Mouse (Mus musculus): Measurements from ENCODE around the gene Gm29427. TPM values are rescaled to one million over a fixed set of nuclear protein-coding genes. Genes with fewer than 3 reads are reported as not detected.

Gene Gm29427
- polyA plus RNA-seq (2012; rRNA removed), result not detected in 2 replicates

DNA sequence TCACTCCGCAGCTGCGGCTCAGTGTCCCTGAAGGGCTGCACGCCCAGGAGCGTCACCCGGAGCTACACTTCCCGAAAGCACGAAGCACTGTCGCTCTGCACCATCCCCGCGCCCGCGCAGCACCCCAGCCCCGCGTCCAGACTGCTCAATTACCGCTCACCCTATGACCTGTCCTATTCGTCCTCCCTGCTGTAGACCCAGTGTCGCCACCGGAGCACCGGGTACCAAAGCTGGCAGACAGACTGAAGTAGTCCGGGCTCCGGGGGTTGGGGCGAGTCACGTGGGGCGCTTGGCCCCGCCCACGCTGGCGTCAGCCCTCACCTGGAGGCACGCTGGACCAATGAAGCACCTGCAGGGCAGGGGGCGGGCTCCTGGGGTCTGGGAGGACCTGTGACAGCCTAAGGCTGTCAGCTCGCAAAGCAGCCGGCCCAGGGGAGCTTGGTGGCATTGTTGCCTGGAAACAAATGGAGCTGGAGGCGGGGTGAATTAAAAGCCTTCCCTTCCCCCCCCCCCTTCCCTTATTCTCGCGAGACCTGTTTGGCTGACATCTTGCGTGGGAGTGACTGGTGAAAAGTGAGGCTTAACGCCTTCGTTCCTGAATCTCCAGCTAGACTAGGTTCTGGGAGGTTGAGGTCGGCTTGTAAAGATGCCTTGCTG, at the start of gene Gm29427:
Gene Gm29427 (minus strand): TSS at position 239 of the 657 bp plus-strand sequence.

DNA sequence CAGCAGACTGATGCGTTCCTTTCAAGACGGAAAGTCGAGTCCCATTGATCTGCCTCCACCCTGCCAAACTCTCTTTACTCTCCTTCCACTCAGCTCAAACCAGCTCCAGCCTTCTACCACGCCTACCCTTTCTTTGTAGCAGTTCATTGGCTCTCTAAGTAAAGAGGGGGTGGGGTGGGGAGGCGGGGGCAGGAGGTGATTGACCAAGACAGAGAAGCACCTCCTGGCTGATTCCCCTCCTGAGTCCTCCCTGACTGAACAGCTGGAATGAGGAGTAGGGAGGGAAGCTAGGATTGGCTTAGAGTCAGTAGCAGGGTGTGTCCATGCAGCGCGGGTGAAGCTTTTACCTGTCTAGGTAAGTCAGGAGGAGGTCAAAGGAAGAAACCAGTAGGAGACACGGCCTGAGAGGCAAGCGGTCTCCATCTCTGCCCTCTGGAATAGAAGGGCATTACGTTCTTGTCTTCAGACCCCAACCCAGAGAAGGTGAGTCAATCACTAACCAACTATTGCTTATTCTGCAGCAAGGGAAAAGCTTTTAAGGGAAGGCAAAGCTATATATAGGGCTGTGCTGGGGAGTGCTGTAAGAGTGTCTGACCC, 16.2 kb upstream of the Gm29427 start, which contains the start of gene AA986860:
Gene AA986860 (plus strand): TSS at position 236 of the 597 bp plus-strand sequence.

DNA sequence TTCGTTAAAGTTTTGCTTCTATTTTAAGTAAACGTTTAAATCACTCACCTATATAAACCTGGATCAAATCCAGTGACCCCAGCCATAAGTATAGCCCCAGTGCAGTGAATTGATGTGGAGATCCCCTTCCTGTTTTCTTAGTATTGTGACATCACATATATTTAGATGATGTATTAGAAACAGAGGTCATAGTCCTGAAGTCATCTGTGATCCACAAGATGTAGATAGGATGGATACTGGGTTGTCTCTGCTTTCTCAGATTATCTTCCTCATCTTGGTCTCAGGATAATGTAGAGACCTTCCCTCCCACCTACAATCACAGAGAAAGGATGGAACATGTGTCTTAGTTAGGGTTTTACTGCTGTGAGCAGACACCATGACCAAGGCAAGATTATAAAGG, 13.6 kb upstream of the Gm29427 start, which contains the start of gene Pfkfb2:
Gene Pfkfb2 (minus strand): TSS at position 101 of the 400 bp plus-strand sequence.

GRCm38 (mm10) chr1:130717291-130717871, 1.8 kb upstream of the Gm29427 start, which contains the start of gene Yod1:
Gene Yod1 (plus strand): TSS chr1:130717327.

DNA sequence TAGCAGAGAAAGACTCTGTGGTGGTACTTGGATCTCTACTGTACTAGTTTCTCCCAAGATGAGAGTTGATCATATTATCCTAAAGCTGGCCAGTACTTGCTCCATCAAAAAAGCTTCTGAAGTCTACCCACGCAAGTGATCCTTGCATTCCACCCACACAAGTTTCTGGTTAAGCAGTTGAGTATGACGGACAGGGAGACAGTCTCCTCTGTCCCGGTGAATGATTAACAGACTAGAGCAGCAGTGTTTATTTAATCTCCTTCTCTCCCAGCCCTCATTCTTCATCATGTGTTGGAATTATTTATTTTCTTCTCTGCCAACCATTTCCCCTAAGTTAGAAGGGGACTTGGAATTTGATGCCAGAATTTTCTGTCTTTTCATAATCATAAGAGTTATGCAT, 54.1 kb downstream of the Gm29427 start, which contains the start of gene C4bp:
Gene C4bp (minus strand): TSS at position 179 of the 400 bp plus-strand sequence.

GRCm38 (mm10) chr1:130629521-130629920, 86.1 kb downstream of the Gm29427 start, which contains the start of gene Zp3r:
Gene Zp3r (minus strand): TSS chr1:130629621.

Other genes with a start within 250 kb of the Gm29427 start
- not detected in 2 replicates for gene Zp3r, start 86.2 kb downstream of the Gm29427 start, polyA plus RNA-seq (2012; rRNA removed)
- gene C4bp, start 54.2 kb downstream of the Gm29427 start, polyA plus RNA-seq (2012; rRNA removed), result 0.15 and 0.41 TPM in 2 replicates
- 1.7 and 1.9 TPM in 2 replicates for gene Yod1, start 1.5 kb upstream of the Gm29427 start, polyA plus RNA-seq (2012; rRNA removed)
- 8.6 and 10.9 TPM in 2 replicates for gene Pfkfb2, start 13.5 kb upstream of the Gm29427 start, polyA plus RNA-seq (2012; rRNA removed)
- 0.83 and 0.97 TPM in 2 replicates for gene AA986860, start 16.2 kb upstream of the Gm29427 start, polyA plus RNA-seq (2012; rRNA removed)
- 0.08 and 0.15 TPM in 2 replicates for gene Fcamr, start 85.1 kb upstream of the Gm29427 start, polyA plus RNA-seq (2012; rRNA removed)
- 2.7 and 5.8 TPM in 2 replicates for gene Pigr, start 110.9 kb upstream of the Gm29427 start, polyA plus RNA-seq (2012; rRNA removed)
- gene Fcmr, start 149.9 kb upstream of the Gm29427 start, polyA plus RNA-seq (2012; rRNA removed), result 0.35 and 0.46 TPM in 2 replicates
- gene Il24, start 171.7 kb upstream of the Gm29427 start, polyA plus RNA-seq (2012; rRNA removed), result 0.18 TPM in 1 of 2 replicates, not detected in the other
- not detected in 2 replicates for gene Il20, start 195.7 kb upstream of the Gm29427 start, polyA plus RNA-seq (2012; rRNA removed)
- not detected in 2 replicates for gene Il19, start 224.3 kb upstream of the Gm29427 start, polyA plus RNA-seq (2012; rRNA removed)

All from ovary, adult 2 months (tissue).